Mouse (Mus musculus) skeletal muscle tissue, adult 2 months (tissue): ENCODE measurements around the gene Daam2.
A peak's percentile ranks its signal among the peaks of the same experiment; 100 is the strongest.
"Not testable (repeated sequence)": the region's sequence is repeated elsewhere in the genome, so short reads cannot be mapped to it uniquely, and the experiment has no call there.

Source experiments
- DNase-seq: peaks from one replicate; pipeline ENCODE4 v3.0.0-alpha.2; 2012; ENCODE audit warnings: low read depth, low spot score

The Daam2 gene

GRCm38 (mm10) chr17:49484435-49484834 is 79.7 kb downstream of the Daam2 start:
- no peak for DNase-seq

DNA sequence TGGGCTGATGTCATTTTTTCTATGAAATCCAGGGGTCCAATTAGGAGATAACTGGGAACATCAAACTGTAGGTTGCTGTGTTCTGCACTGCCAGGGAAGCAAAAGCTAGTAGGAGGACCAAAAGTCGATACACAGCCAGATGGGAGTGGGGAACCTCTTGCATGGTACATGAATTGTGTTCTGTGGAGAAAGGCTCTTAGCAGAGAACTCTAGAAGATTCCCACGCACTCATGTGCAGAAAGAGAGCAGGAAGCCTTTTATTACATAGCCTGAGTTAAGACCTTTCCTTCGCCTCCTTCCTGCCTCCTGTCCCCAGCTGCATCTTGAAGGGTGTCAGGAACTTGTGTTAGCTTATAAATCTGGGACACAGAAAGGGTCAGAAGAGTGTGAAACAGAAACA is 82.3 kb downstream of the Daam2 start:
- no peak for DNase-seq

DNA sequence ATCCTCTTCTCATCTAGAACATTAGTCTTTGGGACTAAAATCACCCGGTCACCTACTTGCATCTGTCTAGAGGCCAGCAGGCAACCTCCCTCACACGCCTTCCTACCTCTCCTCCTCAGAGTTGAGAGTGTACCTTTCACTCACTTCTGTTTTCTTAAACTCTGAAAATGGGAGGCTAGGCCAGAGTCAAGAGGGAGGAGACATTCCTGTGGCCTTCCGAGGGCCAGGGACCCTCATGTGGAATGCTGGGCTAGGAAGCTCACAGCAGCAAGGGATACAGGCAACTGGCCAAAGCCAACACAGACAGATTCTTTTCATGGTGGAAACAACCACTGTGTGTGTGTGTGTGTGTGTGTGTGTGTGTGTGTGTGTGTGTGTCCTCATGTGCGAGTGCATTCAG is 86.8 kb downstream of the Daam2 start:
- DNase-seq: no peak

- no peak for DNase-seq
These were observed 89.0 kb downstream of the Daam2 start for GRCm38 (mm10) chr17:49475174-49475573.

GRCm38 (mm10) chr17:49474051-49474450 is 90.1 kb downstream of the Daam2 start:
- DNase-seq: no peak

- DNase-seq: no peak
These were observed 91.5 kb downstream of the Daam2 start for GRCm38 (mm10) chr17:49472626-49473025.

GRCm38 (mm10) chr17:49468223-49468622 is 95.9 kb downstream of the Daam2 start:
- DNase-seq: peak; percentile 56

GRCm38 (mm10) chr17:49464884-49465283 is 99.3 kb downstream of the Daam2 start:
- no peak for DNase-seq

- no peak for DNase-seq
These were observed 105.8 kb downstream of the Daam2 start for GRCm38 (mm10) chr17:49458386-49458785.

DNA sequence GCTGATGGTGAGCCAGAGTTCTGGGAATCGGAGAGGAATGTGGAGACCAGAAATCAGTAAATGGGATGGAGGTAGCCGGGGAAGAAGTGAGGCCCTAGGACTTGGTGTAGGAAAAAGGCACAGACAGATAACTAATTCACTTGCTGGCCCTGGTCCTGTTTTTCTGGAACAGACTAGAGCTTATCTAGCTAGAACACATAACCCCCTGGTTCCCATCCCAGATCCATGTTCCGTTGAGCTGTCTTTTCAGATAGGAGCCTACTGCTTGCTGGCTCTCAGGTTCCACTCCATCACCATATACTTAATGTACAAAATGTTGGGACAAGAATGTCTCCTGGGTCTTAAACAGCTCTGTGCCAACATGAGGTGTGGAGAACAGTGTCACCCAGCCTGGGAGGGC is 106.3 kb downstream of the Daam2 start:
- no peak for DNase-seq

- DNase-seq: no peak
These were observed 107.8 kb downstream of the Daam2 start for GRCm38 (mm10) chr17:49456334-49456733.

DNA sequence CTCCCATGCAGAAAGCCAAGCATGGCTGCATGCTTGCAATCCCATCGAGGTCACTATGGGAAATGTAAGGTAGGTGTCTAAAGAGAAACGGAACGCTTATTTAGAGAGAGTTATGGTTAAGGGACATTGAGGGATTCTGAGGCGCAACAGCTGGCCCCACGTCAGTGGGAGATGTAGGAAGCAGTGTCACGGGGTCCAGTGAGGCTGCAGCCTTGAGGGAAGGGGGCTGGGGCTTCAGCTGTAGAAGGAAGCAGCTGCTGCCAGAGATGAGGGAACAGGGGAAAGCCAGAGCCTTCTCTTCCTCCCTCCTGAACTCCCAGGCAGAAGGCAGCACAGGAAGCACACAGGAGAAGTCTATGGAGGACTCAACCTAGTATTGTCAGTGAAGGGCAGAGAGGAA is 113.2 kb downstream of the Daam2 start:
- no peak for DNase-seq

DNA sequence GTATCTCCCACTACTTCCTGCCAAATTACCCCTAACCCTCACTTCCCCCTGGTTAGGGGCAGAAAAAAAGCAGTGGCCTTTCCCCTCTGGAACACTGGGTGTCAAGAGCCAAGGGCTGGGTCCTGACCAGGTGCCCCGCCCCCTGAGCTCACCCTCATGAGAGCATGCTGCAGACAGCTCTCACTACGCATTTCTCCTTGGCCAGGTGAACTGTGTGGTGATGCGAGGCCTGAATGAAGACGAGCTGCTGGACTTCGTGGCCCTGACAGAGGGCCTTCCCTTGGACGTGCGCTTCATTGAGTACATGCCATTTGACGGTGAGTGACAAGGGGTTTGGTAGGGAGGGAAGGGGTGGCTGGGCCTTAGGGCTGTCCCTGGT is 114.9 kb downstream of the Daam2 start:
- no peak for DNase-seq

DNA sequence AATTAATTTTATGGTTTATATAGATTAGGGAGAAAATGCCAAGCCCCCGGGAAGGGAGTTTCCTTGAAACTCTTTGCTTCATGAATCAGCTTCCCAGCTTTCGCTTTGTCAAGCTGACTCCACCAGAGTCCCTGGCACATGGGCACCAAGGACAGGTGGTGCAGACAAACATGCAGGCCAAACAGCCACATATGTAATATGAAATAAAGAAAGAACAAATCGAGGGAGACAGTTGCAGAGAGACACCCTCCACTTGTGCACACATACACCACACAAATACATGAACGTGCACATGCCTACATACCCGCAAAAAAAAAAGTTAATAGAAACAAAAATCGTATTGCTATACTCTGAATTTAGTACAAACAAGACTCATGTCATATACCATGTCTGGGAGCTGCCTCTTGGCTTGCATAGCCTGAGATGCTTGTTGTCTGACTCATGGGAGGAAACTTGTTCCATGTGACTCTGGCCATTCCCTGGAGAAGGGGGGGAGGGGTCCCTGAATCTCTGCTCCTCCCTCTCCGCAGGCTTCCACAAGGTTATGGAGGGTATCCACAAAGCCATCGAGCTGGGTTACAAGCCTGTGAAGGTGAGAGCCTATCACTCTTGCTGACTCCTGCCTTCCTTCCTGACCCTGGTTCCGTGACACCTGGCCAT is 115.4 kb downstream of the Daam2 start:
- DNase-seq: no peak

- not testable (repeated sequence) for DNase-seq
These were observed 121.3 kb downstream of the Daam2 start for GRCm38 (mm10) chr17:49442841-49443240.

GRCm38 (mm10) chr17:49440331-49441130 is 123.6 kb downstream of the Daam2 start:
- DNase-seq: peak; percentile 66

DNA sequence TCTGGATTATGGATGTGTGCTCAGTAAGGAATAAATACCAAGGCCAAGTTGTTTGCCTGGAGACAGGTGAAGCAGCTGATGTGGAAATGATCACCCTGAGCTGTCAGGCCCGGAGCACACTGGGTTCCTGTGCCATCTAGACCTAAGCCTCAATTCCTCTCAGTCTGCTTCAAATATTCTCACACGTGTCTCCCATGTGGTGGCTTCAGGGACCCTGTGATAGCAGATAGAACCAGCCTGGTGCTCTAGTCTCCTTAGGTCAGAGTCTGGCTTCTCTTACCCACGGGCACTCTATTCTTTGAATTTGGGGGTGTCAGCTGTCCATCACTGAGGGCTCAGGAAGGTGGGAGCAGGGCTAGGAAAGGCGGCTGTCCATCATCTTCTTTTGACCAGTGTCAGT is 124.4 kb downstream of the Daam2 start:
- DNase-seq: no peak

GRCm38 (mm10) chr17:49438822-49439574 is 125.1 kb downstream of the Daam2 start:
- DNase-seq: no peak

- not testable (repeated sequence) for DNase-seq
These were observed 126.8 kb downstream of the Daam2 start for GRCm38 (mm10) chr17:49437306-49437705.

DNA sequence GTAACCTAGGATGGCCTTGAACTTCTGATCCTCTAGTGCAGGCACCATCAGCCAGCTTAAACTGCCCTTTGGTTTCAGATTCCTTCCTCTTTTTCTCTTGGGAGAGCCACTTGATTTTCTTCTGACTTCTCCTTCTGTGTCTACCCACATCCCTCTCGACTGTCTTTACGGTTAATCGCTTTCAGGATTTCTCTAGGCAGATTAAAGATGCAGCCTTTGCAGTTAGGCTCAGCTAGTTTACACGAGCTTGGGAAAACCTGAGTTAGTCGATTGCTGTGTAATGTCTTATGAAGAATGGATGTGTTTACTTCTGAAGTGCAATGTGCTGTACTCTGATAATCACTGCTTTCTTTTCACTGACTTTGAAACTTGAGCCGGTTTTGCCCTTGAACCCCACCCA is 127.5 kb downstream of the Daam2 start:
- DNase-seq: no peak

DNA sequence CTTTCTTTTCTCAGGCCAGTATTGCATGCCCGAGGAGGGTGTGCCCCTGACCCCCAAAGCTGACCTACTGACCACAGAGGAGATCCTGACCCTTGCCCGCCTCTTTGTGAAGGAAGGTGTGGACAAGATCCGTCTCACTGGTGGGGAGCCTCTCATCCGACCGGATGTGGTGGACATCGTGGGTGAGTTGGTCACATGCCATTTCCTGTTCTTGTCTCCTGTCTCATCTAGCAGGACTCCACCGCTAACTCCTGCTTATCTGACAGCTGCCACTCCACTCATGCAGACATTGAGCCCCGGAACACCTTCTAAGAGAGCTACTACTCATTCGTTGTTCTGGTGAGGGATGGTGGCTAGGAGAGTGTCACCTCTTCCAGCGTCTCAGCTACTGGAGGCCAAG is 129.1 kb downstream of the Daam2 start:
- DNase-seq: no peak

DNA sequence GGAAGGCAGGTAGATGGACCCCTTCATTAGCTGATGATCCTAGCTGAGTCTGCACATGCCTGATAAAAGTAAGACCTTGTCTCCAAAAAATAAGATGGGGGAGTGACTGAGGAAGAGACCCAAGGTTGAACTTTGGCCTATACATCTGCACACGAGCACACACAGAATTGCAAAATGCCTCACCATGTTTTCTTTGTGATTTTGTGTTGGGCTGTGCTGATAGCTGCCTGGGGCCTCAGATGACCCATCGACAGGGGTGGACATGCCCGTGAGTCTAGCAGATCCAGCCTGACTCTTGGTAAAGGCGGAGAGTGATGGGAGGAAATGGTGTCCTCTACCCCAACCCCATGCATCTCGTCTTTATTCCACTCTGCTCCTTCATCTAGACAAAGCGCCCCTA is 129.9 kb downstream of the Daam2 start:
- DNase-seq: no peak

- DNase-seq: no peak
These were observed 131.1 kb downstream of the Daam2 start for GRCm38 (mm10) chr17:49433071-49433470.
